Mouse (Mus musculus): Measurements from ENCODE around the gene Tmcc2. TPM values are rescaled to one million over a fixed set of nuclear protein-coding genes. Genes with fewer than 3 reads are reported as not detected.

Gene Tmcc2
- polyA plus RNA-seq, 1 experiment from 2014 or later: 342 TPM

DNA sequence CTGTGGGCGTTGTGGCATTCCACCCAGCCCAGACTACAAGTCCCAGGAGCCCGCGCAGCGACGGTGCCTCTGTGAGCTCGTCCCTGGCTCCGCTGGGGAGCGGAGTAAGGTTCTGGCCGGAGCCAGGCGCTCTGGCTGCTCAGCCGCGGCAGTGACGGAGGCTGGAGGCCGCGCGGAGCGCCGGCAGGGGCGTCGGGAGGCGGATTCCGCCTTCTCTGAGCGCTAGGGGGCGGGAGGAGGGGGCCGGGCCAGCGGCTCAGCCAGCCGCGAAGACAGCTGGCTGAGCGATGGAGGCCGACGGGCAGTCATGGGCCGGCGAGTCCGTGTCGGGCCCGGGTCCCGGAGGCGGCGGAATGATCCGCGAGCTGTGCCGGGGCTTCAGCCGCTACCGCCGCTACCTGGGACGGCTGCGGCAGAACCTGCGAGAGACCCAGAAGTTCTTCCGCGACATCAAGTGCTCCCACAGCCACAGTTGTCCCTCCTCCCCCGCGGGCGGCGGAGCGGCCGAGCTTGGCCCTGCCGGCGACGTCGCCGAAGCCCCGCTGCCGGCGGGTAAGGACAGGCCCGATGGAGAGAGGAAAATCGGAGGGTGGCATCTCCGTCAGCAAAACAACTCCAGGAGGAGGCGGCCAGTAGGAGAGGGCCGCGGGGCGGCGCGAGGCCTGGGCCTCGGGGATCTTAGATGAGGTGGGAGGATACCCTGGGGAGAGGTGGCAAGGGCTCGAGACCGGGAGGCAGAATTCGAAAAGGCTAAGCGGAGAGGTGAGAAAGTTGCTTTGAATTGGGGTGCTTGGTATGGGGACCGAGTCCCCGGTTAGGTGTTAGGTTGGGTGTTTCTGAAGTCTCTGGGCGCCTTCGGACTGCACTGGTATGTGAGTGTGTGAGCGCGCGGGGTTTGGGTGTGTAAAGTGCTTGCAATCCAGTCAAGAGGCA, 26.5 kb upstream of the Tmcc2 start, which contains the start of gene Dstyk:
Gene Dstyk, plus strand, starts transcription at position 237 of the 933 bp plus-strand sequence.
- Histone ChIP-seq H3K27ac (peak within 1 kb of the TSS; percentile 94), H3K9ac (peak within 1 kb of the TSS; percentile 93), H3K4me1 (peaks cover 44% of the 10 kb centered on the region), H3K4me3 (peak within 1 kb of the TSS; percentile 72), H3K27me3 (replicated peaks) (no peaks in the 10 kb centered on the region), H3K36me3 (no peaks in the 10 kb centered on the region; the same call in 1 of the 2 replicates), H3K4me2 (peak within 1 kb of the TSS; percentile 74), H3K9me3 (replicated peaks) (no peaks in the 10 kb centered on the region)
- WGBS (ENCODE audit: insufficient replicate concordance): 2% methylated on average over 83 of the region's 85 CpGs
- peak; percentile 96 for ATAC-seq

DNA sequence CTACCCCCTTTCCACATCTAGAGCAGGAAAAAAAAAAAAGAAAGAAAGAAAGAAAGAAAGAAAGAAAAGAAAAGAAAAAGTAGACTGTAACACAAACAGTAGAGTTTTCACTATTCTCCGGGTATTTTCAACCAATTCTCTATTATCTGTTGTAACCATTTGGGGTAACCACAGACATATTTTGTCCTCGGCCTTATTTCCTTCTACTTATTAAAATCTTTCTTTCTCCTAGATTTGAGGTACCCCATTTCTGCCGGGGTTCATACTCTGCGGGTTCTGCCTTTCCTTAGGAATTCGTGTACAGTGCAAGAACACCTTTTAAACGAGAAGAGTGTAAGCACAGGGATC, 25.8 kb upstream of the Tmcc2 start:
- H3K36me3 ChIP-seq: no peaks in the 10 kb centered on the region; the same call in 1 of the 2 replicates
- H3K4me3 ChIP-seq: peak overlapping the region; percentile 72
- no peaks in the 10 kb centered on the region for H3K9me3 ChIP-seq (replicated peaks)
- ATAC-seq: no peak
- peak overlapping the region; percentile 93 for H3K9ac ChIP-seq
- H3K4me2 ChIP-seq: peak overlapping the region; percentile 74
- no peaks in the 10 kb centered on the region for H3K27me3 ChIP-seq (replicated peaks)
- H3K27ac ChIP-seq: peak overlapping the region; percentile 94
- 3% methylated on average over 6 of the region's 6 CpGs for WGBS (ENCODE audit: insufficient replicate concordance)
- H3K4me1 ChIP-seq: peaks cover 44% of the 10 kb centered on the region

DNA sequence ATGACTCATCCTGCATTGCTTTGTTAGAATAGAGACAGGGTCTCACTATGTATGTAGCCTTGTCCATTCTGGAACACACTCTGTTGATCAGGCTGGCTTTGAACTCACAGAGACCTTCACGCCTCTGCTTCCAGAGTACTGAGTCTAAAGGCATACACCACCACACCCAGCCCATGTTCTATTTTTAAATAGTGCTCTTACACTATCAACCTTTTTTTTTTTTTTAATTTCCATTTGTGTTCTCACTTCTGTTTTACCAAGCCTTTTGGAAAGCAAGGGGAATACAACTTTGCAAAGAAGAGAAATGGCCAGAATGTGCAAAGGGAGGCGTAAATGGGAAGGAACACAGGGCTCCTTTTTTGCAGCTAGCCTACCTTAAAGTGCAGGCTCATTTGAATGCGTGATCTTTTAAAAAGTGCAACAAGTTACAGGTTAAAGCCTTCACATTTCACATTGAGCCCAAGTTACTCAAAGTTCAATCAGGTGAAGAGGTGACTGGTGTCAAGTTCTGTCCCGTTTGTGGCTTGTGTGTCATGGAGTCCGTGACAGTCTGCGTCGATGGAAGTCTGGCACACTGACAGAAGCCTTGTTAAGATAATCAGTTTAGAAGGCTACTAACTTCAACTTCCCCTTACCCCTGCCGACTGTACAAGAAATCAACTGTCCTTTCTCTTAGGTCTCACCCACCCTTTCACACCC, 25.3 kb upstream of the Tmcc2 start:
- 37% methylated on average over 8 of the region's 8 CpGs for WGBS (ENCODE audit: insufficient replicate concordance)
- ATAC-seq: no peak
- Histone ChIP-seq H3K27ac (peak overlapping the region; percentile 94), H3K4me3 (peak overlapping the region; percentile 72), H3K9ac (peak overlapping the region; percentile 24), H3K4me1 (peaks cover 45% of the 10 kb centered on the region), H3K4me2 (peak overlapping the region; percentile 74), H3K27me3 (replicated peaks) (no peaks in the 10 kb centered on the region), H3K36me3 (no peaks in the 10 kb centered on the region; the same call in 1 of the 2 replicates), H3K9me3 (replicated peaks) (no peaks in the 10 kb centered on the region)

DNA sequence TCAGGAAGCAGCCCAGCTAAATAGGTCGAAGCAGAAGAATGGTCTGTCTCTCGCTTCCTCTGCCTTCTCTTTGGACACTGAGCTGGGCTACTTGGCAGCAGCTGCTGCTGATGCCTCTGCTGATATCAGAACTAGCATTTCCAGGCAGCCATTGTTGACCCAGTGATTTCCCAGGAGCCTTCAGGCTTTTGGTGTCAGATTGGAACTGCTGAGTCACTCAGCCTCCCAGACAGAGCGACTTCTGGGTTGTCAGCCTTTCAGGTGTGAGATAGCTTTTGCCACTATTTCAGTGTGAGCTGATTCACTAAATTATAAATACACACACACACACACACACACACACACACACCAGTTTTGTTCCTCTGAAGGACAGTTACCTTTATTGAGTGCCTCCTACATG, 19.6 kb upstream of the Tmcc2 start:
- Histone ChIP-seq H3K4me3 (no peak overlapping the region), H3K27me3 (replicated peaks) (no peaks in the 10 kb centered on the region), H3K36me3 (no peaks in the 10 kb centered on the region), H3K27ac (no peak overlapping the region), H3K9ac (no peak overlapping the region), H3K4me2 (no peak overlapping the region), H3K9me3 (replicated peaks) (0 out of 2 replicates have a peak, but pooled peaks cover 3% of the 10 kb centered on the region), H3K4me1 (peaks cover 21% of the 10 kb centered on the region)
- ATAC-seq: peak; percentile 71
- 39% methylated on average over 3 of the region's 3 CpGs for WGBS (ENCODE audit: insufficient replicate concordance)

DNA sequence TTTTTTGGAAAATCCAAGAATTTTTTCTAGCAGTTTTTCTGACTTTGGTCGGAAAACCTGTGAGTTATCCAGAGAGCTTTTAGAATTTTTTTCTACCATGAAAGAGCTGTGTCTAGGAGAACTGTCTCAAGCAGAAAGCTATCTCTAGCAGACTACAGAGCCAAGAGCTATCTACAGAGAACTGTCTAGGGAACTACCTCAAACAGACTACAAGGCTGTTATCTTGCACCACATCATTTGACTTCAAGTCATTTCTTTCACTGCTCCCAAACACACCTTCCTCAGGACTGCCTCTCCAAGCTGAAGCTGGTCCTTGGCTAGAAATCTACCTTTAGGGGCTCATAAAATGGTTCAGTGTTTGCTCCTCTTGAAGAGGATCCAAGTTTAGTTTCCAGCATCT, 10.8 kb upstream of the Tmcc2 start:
- 77% methylated on average over 1 of the region's 1 CpGs for WGBS (ENCODE audit: insufficient replicate concordance)
- H3K27ac ChIP-seq: no peak overlapping the region
- peak; percentile 64 for ATAC-seq

DNA sequence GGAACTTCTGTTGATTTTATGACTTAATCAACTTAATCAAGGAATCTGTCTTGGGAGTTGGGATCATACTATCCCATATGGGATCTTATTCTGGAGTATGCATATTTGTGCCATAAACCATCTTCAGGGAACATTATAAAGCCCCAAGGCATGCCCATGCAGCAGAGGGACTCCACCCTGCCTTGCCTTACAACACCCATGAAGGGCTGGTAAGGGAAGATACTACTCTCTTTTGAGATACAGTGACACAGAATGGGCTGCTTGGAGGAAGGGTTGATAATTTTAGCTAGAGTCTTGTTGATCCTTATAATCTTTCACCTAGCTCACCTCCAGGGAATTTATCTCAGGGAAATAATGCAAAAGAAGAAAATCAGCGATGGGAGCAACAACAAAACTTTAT, 9.5 kb upstream of the Tmcc2 start:
- peak overlapping the region; percentile 73 for H3K27ac ChIP-seq
- ATAC-seq: peak; percentile 94

More for the DNA sequence above, 10.8 kb upstream of the Tmcc2 start:
- Histone ChIP-seq H3K4me3 (no peak overlapping the region), H3K9me3 (replicated peaks) (0 out of 2 replicates have a peak, but pooled peaks cover 12% of the 10 kb centered on the region), H3K9ac (no peak overlapping the region), H3K4me1 (peaks cover 29% of the 10 kb centered on the region), H3K27me3 (replicated peaks) (no peaks in the 10 kb centered on the region), H3K36me3 (no peaks in the 10 kb centered on the region), H3K4me2 (no peak overlapping the region)

DNA sequence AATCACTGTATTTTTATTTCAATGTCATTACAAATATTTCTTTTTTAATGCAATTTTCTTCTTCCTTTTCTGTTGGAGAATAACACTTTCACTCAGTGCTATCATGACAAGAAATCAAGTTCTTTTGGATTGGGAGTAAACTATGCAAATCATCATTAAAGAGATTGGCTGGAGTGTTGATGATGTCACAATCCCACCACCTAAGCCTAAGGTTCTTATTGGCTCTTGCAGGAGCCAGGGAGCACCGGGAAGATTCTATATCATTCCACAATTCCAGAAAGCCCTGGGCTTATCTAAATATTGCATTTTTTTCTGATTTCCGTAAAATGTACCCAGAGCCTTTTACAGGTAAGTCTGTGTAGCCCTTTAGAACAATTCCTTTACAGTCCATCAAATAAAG, 5.6 kb upstream of the Tmcc2 start:
- Histone ChIP-seq H3K4me2 (no peak overlapping the region), H3K9me3 (replicated peaks) (0 out of 2 replicates have a peak, but pooled peaks cover 7% of the 10 kb centered on the region), H3K9ac (no peak overlapping the region), H3K4me3 (no peak overlapping the region), H3K27me3 (replicated peaks) (peaks cover 24% of the 10 kb centered on the region), H3K36me3 (no peaks in the 10 kb centered on the region), H3K4me1 (peaks cover 28% of the 10 kb centered on the region), H3K27ac (no peak overlapping the region)
- WGBS (ENCODE audit: insufficient replicate concordance): 60% methylated on average over 2 of the region's 2 CpGs
- ATAC-seq: no peak

More for the DNA sequence above, 9.5 kb upstream of the Tmcc2 start:
- H3K4me3 ChIP-seq: no peak overlapping the region
- WGBS (ENCODE audit: insufficient replicate concordance): 53% methylated on average over 1 of the region's 1 CpGs
- H3K4me2 ChIP-seq: peak overlapping the region; percentile 29
- 0 out of 2 replicates have a peak, but pooled peaks cover 12% of the 10 kb centered on the region for H3K9me3 ChIP-seq (replicated peaks)
- H3K9ac ChIP-seq: no peak overlapping the region
- peaks cover 25% of the 10 kb centered on the region for H3K4me1 ChIP-seq
- 0 out of 2 replicates have a peak, but pooled peaks cover 1% of the 10 kb centered on the region for H3K27me3 ChIP-seq (replicated peaks)
- no peaks in the 10 kb centered on the region for H3K36me3 ChIP-seq

DNA sequence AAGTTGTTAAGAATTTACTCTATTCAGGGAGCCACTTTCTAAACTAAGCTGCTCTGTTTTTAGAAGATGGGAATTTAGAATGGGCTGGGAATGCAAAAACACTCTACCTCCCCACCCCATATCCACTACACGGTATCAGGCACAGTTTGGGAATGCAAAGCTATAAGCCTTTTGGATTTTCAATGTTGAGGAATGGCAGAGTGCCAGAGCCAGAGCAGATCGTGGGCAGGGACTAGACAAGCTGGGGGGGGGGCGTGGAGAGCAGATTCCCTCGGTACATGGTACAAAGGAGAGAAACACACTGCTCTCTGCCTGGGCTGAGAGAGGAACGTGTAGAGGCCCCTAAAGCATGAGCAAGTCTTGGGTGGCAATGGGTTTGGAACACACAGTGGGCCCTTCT, 1.8 kb upstream of the Tmcc2 start:
- H3K27ac ChIP-seq: no peak overlapping the region
- H3K36me3 ChIP-seq: no peaks in the 10 kb centered on the region
- peaks cover 40% of the 10 kb centered on the region for H3K4me1 ChIP-seq
- no peak for ATAC-seq
- H3K9me3 ChIP-seq (replicated peaks): 0 out of 2 replicates have a peak, but pooled peaks cover 5% of the 10 kb centered on the region
- WGBS (ENCODE audit: insufficient replicate concordance): 70% methylated on average over 5 of the region's 5 CpGs
- H3K27me3 ChIP-seq (replicated peaks): peaks cover 24% of the 10 kb centered on the region
- no peak overlapping the region for H3K9ac ChIP-seq
- no peak overlapping the region for H3K4me3 ChIP-seq
- no peak overlapping the region for H3K4me2 ChIP-seq

DNA sequence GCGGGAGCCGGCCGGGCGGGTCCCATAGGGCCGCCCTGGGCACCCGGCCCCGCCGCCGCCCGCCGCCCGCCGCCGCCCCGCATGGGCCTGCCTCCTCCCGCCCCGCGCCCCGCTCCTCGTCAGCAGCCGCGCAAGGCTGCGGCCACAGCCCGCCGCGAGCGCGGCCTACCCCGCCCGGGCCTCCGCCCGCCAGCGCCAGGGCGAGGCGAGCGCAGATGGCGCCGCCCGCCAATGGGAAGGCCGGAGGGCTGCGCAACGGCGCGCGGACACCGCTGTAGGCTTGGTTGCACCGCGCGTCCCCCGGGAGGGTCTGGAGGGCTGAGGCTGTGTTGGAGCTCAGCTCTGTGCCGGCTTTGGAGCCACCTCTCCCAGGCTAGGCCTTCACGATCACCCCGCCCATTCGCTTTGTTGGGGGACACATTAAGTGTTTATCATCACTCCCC, 520 bp upstream of the Tmcc2 start:
- H3K27me3 ChIP-seq (replicated peaks): peaks cover 24% of the 10 kb centered on the region
- WGBS (ENCODE audit: insufficient replicate concordance): under 1% methylated on average over 50 of the region's 54 CpGs
- peak; percentile 83 for ATAC-seq

DNA sequence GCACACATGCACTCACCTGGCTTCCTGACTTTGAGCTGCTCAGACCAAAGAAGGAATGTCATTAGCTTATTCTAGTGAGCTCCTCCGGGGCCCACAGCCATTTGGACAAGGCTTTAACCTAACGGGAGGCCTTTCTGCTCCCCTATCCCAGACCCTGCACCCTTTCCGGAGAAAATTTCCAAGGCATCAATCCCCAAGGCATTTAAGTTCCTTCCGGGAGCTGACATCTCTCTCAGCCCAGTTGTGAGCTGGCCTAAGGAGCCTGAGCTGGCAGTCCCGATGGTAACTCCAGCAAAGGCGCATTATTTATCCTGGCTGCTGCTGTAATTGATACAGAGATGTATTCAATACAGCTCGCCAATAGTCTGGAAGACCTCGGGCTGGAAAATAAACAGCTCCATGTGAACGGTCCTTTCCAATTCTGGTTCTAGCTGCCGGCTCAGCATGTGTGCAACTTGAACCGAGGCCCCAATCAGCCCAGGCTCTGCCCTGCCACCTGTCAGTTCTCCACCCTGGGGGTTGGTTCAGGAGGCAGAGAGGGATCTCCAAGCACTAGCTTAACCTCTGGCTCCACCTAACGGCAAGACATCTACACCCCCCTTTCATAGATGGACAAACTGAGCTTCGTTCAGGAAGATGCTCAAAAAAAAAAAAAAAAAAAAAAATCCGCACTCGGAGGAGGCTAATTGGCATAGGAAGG, 1.0 kb downstream of the Tmcc2 start:
- peak overlapping the region; percentile 89 for H3K9ac ChIP-seq
- peaks cover 15% of the 10 kb centered on the region for H3K36me3 ChIP-seq
- ATAC-seq: peak; percentile 84
- H3K4me1 ChIP-seq: peaks cover 67% of the 10 kb centered on the region
- peaks cover 21% of the 10 kb centered on the region for H3K27me3 ChIP-seq (replicated peaks)
- peak overlapping the region; percentile 92 for H3K27ac ChIP-seq
- peak overlapping the region; percentile 96 for H3K4me2 ChIP-seq
- 22% methylated on average over 15 of the region's 15 CpGs for WGBS (ENCODE audit: insufficient replicate concordance)
- peak overlapping the region; percentile 75 for H3K4me3 ChIP-seq
- no peaks in the 10 kb centered on the region for H3K9me3 ChIP-seq (replicated peaks)

More for the DNA sequence above, 520 bp upstream of the Tmcc2 start:
- Histone ChIP-seq H3K36me3 (peaks cover 5% of the 10 kb centered on the region), H3K9me3 (replicated peaks) (no peaks in the 10 kb centered on the region), H3K4me1 (peaks cover 52% of the 10 kb centered on the region), H3K4me3 (peak overlapping the region; percentile 75), H3K9ac (peak overlapping the region; percentile 89), H3K27ac (peak overlapping the region; percentile 92), H3K4me2 (peak overlapping the region; percentile 96)
